Mouse (Mus musculus) lung, postnatal 10 days (tissue): ENCODE results near the gene Rps27rt.
"Not testable (repeated sequence)": the region's sequence is repeated elsewhere in the genome, so short reads cannot be mapped to it uniquely, and the experiment has no call there.

Experiments used
- DNase-seq: peaks from one replicate; pipeline ENCODE4 v3.0.0; 2021

The Rps27rt gene

DNA sequence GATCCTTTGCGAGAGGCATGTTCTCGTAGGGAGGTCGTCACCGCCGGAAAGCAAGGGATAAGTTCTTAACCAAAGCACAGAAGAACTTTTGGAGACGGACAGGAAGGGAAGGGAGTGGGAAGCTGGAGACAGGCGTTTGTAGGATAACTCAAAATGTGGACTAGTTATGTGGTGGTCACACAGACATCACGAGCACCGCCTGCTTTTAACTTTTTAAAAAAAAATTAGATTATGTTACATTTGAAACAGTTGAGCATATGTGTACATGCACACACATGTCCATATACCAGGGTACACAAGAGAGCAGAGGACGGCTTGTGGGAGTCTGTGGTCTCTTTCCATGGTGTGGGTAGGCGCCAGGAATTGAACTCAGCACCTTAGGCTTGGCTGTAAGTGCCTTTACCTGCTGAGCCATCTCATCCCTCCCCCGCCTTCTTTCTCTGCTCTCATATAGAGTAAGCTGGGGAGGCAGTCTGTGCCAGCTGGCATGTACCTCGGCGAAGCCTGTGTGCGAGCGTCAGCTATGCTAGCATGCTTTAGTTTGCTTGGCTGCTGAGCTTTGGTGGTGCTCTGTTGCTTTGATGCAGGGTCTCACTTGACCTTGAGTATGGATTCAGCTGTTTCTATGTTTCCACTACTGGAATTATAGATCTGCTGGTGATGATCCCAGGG is at the start of gene Rps27rt:
TSS of gene Rps27rt (minus strand) at position 51 of the 672 bp plus-strand sequence.
- no peak for DNase-seq

DNA sequence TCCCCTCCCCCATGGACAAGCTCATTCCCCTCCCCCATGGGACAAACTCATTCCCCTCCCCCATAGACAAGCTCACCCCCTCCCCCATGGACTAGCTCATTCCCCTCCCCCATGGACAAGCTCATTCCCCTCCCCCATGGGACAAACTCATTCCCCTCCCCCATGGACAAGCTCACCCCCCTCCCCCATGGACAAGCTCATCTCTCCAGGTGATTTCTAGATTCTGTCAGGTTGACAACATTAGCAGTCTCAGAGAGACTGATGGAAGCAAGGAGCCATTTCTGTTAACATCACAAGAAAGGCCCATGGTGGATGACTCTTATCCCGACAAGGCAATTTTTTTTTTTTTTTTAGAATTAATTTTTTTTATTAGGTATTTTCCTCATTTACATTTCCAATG is 48.5 kb upstream of the Rps27rt start:
- DNase-seq = not testable (repeated sequence)

DNA sequence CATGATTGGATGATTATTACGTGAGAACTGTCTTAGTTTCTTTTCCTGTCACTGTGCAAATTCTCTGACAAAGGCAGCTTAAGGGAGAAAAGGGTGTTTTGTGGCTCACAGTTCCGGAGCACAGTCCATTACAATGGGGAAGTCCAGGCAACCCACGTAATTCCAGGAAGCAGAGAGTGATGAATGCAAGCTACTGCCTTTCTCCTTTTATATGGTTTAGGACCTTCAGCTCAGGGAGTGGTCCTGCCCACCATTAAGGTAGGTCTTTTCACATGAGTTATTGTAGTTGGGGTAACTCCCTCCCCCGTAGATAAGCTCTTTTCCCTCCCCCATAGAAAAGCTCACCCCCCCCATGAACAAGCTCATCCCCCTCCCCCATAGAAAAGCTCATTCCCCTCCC is 48.0 kb upstream of the Rps27rt start:
- DNase-seq = no peak

DNA sequence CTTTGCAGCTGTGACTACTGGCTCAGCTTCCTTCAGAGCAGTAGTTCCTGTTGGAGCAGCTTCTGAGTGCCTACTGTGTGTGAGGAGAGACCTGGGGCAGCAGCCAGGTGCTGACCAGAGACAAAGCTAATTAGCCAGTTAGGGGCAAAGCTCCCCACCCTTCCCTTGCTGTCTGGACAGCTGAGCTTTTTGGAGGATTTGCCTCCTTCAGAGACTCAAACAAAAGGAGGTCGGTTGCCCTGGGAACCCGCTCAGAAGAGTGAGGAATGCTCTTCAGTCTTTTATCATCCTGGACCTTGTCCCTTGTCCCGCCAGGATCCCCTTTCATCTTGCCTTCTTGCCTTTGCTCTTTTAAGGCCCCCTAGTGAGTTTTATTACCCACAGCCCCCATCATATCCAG is 46.8 kb upstream of the Rps27rt start:
- no peak for DNase-seq

DNA sequence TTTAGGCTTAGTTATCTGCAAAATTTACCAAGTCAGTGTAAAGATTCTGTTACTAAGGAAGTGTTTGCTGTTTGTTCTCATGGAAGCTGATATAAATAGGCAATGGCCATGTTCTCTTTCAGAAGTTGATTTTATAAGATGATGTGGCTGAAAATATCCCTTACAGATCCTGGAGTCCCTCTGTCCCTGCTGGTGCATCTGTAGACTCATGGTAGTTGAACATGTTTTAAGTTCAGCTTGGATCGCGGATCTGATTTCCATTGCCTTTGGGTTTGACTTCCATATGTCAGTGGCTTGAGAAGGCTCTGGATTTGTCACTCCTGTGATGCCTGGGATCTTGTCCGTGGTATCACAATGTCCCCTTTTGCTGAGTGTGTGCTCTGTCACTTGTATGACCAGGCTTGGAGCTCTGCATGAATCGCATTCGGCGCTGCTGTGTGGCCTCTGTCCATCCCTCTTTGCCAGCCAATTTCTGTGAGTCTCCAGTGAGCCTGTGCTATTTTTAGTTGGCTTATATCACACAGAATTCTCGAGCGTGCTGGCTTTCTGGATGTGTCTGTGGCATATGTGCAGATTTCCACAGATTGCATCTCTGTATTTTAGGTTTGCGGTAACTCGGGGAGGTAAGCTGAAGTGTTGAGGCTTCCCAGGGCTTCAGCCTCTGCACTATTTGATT is 41.3 kb upstream of the Rps27rt start:
- peak; percentile 19 for DNase-seq

DNA sequence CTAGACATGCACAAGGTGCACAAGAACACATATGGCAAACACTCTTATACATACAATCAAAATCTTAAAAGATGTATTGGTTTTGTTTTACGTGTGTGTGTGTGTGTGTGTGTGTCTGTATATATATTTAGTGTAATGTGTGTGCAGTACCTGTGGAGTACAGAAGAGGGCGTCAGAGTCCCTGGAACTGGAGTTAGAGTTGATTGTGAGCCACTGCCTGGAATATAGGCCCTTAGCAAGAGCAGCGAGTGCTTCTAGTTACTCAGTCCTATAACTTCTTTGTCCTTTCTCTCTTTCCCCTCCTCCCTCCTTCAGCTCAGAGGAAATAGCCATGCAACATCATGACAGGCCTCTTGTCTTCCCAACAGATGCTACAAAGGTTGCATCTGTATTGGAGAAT is 40.6 kb upstream of the Rps27rt start:
- DNase-seq = no peak

DNA sequence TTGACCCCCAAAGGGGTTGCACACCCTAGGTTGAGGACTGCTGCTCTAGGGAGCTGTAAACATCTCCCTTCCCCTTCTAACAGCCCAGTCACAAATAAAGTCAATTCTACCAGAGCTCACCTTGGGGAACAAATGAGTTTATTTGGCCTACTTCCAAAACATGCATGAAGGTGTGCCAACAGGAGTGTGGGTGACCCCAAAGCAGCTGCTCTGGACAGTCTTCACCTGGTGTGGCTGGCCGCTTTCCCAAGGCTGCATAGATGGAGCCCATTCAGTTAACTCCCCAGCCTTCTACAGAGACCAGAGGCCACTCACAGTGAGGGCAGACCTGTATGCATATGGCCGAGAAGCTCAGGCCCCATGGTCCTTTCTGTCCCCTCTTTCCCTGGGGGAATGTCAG is 38.9 kb upstream of the Rps27rt start:
- DNase-seq = no peak

DNA sequence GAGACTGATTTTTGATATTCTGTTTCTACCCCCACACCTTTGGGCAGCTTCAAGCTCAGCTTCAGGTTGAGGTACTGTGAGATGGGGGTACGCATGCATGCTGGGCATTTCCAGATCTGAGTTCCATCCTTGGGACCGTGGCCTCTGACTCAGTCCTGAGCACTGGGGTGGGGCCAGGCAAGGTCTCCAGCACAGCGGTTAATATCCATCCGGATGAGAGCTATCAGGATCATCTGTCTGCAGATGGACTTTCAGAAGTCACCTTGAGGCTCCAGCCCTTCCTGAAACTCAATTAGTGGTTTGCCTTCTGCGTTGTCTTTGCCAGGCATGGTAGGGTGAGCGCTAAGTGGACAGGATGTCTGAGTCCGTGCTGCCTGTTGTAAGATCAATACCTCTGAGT is 37.6 kb upstream of the Rps27rt start:
- no peak for DNase-seq

DNA sequence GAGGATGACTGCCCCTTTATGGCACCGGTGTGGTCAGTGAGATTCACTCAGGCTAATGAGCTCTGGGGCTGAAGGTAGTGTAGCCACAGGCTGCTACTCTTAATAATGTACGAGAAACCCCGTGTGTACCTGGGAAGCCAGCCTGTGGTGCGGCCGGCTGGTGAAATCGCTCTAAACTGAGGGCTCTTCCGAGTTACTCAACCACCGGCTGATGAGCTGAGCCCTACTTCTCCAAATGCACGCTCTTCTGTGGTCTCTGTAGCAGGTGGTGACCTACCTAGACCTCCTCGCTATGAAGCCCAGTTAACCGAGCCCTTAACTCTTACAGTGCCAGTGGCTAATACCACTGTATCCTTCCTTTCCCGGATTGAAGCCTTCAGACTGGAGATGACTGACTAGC is 29.8 kb upstream of the Rps27rt start:
- no peak for DNase-seq

DNA sequence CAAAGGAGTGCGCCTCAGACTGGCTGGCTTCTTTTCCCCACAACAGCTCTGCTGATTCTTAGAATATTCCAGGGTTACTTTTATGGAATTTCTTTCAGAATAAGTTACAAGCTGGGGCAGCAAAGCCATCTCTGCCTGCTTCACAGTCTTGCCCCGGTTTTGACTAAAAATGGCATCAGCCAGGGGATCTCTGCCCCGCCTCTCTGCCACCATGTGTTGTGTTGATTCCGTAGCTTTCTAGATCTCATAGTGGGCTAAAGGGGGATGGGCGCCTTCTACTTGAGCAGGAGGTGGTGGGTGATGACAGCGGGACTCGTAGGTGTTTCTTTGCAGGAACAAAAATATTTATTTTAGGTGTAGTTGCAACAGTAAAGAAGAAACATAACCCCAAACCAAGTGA is 25.7 kb upstream of the Rps27rt start:
- DNase-seq = no peak

DNA sequence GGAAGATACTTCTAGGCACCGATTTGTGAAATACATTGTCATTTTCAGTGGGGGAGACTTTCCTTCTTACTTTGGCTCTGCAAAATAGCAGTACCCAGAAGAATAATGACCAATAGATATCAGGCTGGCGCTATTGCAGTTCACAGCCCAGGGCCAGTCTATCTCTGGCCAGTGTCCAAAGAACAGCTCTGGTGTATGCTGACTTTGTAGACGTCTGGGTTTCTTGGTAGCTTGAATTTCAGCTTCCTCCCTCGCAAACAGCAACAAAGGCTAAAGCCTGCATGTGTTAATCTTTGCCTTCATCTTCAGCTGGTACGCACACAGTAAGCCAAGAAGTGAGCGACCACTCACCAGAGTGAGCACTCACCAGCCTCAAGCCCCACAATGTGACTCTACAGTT is 25.2 kb upstream of the Rps27rt start:
- DNase-seq = peak; percentile 8

DNA sequence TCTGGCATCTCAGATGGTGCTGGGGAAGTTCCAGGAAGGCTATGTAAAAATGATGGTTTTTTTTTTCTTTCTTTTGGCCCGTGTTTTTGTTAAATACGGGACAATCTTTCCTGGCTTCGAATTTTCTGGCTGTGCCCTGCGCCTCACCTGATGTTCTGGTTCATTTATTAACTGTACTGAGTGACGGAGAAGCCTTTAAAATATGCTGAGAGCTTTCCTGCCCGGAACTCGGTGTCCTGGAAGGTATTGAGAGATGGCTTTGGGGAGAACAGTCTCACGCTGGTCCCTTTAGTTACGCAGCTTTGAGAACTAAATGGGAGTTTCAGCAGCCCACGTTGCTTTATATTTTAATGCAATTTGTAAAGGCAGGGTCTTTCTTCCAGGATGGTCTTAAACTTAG is 22.9 kb upstream of the Rps27rt start:
- DNase-seq = no peak

DNA sequence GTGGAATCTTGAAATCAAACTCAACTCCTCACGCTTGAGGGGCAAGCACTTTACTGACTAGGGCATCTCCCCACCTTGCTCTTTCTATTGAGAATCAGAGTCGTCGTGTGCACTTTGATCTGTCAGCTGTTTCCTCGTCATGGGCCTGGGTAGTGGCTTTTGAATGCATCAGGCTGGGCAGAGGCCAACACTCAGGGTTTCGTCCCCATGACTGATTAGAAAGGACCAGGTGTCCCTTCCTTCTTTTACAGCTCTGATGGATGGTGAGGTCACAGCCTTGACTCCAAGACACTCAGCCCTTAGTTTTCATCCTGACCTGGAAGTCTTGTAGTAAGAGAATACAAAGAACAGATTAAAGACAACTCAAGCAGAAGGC is 17.2 kb upstream of the Rps27rt start:
- DNase-seq = no peak

DNA sequence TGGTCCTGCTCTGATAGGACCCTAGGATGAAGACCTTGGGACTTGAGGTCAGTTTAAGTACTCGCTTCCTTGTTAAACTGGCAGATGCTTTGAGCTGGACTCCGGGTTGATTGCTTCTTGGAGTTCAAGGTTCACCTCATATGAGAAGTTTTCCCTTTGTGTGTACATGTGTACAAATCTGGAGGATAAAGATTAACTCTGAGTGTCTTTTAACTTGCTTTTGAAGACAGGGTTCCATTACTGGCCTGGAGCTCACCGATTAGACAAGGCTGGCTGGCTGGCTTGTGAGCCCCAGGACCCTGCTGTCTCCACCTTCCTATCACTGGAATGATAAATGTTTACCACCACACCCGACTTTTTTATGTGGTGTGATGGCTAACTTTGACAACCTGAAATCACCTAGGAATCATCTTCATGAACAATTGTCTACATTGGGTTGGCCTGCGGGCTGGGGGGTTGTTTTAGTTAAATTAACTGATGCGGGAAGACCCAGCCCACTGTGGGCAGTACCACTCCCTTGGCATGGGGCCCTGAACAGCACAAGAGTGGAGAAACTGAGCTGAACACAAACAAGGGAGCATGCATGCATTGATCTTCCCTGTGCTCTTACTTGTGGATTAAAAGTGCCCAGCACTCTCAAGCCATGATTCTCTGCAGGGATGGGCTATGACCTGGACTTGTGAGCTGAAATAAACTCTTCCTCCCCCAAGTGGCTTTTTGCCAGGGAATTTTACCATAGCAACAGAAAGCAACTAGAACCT is 16.7 kb upstream of the Rps27rt start:
- DNase-seq = no peak

DNA sequence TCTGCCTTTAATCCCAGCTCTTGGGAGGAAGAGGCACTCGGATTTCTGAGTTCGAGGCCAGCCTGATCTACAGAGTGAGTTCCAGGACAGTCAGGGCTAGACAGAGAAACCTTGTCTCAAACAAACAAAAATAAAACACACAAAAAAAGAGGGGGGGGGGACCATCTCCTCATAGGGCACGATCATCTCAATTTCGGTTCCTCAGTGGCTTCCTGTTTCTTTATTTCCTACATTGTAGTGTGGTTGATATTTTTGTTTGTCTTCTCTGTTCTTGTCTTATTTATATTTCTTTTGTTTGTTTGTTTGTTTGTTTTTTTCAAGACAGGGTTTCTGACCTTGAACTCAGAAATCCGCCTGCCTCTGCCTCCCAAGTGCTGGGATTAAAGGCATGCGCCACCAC is 13.9 kb upstream of the Rps27rt start:
- DNase-seq = no peak

DNA sequence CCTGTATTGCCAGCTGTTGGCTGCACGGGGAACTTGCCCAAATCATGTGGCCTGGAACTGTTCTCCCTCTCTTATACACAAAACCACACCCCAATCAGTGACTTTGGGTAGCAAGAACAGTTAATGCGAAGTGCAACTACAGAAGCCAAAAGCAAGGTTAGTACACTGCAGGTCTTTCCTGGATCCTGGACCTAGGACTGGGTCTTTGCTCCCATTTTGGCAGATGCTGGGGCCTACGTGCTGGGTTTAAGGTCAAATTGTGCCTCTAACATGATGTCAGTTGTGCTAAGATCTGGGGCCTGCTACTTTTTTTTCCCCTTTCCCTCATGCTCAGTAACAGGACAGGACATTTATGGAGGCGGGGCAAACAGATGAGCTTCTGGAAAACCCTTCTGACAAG is 13.2 kb upstream of the Rps27rt start:
- DNase-seq = no peak

DNA sequence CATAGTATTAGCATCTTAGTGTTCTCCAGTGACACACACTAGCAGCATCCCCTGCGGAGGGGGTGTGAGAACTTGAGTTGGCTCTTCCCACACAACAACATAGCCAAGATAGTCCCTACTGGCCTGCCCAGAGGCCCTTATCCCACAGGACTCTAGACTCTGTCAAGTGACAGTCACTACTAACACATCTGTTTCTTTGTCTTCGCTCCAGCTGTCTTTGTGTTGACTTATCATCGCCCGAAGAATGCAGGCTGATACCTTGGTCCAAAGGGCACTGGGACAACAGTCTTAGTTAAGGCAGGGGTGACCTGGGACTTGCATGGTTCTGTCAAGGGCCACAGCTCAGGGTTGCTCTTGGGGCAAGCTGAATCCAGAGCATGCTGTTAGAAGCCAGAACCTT is 12.7 kb upstream of the Rps27rt start:
- DNase-seq = no peak

DNA sequence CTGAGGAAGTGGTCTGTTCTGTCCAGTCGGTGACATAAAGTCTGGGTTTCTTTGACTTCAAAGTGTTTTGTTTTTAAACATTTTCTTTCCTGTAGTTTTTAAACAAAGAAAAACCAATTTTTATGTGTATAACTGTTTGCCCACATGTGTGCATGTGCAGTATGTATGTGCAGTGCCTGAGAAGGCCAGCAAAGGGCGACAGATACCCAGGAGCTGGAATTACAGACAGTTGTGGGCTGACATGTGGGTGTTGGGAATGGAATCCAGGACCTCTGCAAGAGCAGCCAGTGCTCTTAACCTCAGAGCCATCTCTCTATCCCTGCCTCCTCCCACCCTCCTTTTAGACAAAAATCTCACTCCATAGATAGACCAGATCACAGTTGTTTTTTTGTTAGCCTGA is 10.0 kb upstream of the Rps27rt start:
- DNase-seq = no peak

DNA sequence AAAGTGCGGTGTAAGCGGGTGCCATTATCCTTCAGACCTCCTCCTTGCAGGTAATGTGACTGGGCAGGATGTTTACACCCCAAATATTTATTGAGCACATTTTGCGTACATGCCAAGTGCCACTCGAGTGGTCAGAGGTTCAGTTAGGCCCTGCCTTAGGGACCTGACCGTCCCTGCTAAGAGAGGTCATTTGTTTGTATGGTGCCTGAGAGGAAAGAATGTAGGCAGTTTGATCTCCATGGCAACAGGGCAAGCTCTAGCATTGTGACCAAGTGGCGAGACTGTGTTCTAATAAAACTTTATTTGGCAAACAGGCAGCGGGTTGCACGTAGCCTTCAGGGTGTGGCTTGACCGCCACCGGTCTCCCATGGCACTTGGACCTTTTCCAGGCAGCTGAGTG is 7.9 kb upstream of the Rps27rt start:
- peak; percentile 46 for DNase-seq

DNA sequence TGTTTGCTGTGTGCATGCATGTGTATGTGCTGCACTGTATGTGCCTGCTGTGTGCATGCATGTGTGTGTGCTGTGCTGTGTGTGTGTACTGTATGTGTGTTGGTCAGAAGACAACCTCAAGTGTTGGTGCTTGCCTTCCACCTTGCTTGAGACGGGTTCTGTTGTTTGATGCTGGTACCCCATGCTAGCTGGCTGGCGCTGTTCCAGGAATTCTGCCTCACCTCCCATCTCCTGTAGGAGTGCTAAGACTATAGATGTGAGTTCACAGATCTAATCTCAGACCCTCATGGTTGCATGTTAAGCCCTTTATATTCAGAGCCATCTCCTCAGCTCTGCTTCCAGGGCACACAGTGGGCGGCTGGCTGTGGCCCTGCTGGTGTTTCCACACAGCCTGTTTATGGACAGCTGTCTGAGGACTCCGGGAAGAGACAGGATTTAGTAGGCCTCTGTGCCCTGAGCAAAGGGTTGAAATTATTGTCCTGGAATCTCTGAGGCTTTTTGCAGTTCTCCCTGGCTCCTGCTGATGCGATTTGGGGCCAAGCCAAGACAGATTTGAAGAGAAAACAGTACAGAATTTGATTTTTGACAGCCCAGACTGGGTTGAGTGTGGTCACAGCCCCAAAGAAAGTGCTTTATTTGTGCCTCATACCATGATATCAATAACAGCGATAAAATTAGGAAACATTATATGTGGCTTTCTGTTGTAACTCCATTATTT is 6.2 kb upstream of the Rps27rt start:
- DNase-seq = no peak

DNA sequence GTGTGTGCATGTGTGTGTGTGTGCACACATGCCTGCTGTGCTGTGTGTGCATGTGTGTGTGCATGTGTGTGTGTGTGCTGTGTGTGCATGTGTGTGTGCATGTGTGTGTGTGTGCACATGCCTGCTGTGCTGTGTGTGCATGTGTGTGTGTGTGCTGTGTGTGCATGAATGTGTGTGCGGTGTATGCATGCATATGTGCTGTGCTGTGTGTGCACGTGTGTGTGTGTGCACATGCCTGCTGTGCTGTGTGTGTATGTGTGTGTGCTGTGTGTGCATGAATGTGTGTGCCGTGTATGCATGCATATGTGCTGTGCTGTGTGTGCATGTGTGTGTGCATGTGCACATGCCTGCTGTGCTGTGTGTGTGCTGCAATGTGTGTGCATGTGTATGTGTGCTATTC is 5.5 kb upstream of the Rps27rt start:
- DNase-seq = no peak

DNA sequence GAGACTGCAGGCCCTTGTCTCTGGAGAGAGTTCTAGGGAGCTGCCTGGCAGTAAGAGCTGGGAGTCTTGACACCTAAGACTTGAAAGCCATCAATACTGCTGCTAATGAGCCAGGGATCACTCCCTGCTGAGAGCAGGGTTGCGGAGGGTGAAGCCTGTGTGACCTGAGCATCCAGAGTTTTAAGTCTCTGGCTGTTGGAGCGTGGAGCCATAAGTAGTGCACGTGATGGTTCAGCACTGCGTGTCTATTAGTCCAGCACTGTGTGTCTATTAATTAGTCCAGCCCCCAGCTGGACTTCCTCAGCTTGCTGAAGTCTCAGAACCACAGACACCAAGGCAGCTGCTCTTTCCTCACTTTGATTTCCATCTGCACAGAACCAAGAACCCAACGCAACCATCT is 3.8 kb upstream of the Rps27rt start:
- no peak for DNase-seq

DNA sequence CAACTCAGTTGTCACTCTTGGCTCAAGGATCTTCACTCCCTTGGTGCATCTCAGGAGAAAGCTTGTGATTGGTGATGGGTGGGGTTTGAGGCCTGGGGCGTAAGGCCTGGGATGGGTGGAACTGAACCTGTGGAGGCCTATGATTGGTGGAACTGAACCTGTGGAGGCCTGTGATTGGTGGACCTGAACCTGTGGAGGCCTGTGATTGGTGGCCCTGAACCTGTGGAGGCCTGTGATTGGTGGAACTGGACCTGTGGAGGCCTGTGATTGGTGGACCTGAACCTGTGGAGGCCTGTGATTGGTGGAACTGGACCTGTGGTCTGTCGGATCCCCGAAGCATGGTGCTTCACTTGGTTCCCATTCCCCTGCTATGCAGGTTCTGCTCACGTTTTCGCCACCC is 3.2 kb upstream of the Rps27rt start:
- no peak for DNase-seq

DNA sequence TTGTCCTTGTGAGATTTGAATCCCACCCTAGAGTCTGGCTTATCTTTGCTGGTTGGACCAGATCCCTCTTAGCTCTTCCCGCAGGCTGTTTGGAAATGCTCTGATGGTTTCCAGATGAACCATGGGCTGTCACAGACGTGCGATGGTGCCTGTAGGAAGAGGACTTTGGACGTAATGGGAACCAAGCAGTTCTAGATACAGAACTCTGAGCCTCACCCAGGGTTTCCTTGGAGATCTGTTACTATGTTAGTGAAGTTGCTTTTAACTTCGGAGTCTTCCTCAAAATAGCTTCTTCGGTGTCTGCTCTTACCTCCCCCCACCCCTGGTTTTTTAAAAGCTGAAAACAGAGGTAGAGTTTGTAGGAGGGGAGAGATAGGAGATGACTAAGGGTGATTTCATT is 2.6 kb downstream of the Rps27rt start:
- DNase-seq = no peak
